Mouse (Mus musculus): ENCODE measurements at regions not wholly inside any gene's neighbourhood (a gene's known extent, or its start where the extent isn't known, plus 50 kb on each side); places are given as distances from the start of the nearest gene placed in this dataset.

DNA sequence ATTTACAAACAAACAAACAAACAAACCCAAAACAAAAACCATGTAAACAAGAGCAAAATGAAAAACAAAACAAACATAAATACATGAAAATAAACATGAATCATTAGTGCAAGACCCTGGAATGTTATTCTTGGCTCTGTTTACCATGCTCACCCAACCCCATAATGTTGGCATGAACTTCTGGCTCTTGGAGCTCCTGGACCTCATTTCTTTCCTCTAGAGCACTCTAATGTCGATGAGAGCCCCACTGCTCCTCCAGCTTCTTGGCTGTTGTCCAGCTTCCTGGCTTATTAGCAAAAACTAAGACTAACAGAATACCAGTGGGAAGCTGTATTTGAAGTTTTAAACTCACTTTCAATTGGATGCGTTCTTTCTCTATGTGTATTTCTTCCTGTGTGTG, 81.3 kb upstream of the Gm21830 start:
- DNase-seq (ENCODE audit: low spot score in 2 of 2), result peak in 1 of 2 experiments; percentile 27

DNA sequence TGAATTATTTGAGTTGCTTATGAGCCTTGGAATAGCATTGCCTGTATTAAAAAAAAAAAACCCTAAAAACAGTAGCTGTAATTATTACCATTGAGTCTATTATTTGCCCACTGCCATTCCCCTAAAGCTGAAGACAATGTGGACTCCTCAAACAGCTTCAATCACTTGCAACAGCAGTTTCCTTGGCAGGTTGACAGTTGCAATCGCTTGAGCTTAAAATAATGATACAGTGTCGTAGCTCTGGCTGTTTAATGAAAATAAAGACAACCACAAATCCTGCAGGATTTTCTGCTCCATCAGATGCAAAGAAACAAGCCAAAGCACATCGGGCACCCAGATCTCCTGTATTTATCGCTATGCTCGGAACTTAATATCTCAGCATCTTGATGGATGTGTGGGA, 68.8 kb upstream of the Gm21830 start:
- DNase-seq (ENCODE audit: low spot score in 2 of 2), result no peak
